Mouse (Mus musculus) lung, postnatal 0 days (tissue): ENCODE data around the gene Cebpa. TPM values are rescaled to one million over a fixed set of nuclear protein-coding genes. Genes with fewer than 3 reads are reported as not detected.

Experiments
- ATAC-seq: fragments of 200-750 bp; cut with Nextera tagmentation; 2 replicates; pipeline ENCODE4 v1.8.0; 2017; ENCODE audit warnings: moderate library complexity
- DNase-seq: peaks from one replicate; pipeline ENCODE4 v3.0.0-alpha.2; 2016; ENCODE audit warnings: low spot score
- H3K27ac ChIP-seq: fragments of 300-500 bp; sonication (generic); 2 replicates; pipeline ENCODE4 v1.5.1; 2014; ENCODE audit warnings: antibody characterized with exemption, mild to moderate bottlenecking, low read length, mixed read lengths
- H3K27me3 ChIP-seq: fragments of 300-500 bp; sonication (generic); replicated peaks from 2 replicates; pipeline ENCODE4 v1.6.1; 2014; ENCODE audit warnings: low read length, mixed read lengths; ENCODE audit not compliant: insufficient read depth
- H3K36me3 ChIP-seq: fragments of 300-500 bp; sonication (generic); 2 replicates; pipeline ENCODE4 v1.6.1; 2014; ENCODE audit warnings: low read length, mixed read lengths; ENCODE audit not compliant: insufficient read depth
- H3K4me1 ChIP-seq: fragments of 300-500 bp; sonication (generic); 2 replicates; pipeline ENCODE4 v1.6.1; 2014; ENCODE audit warnings: antibody characterized with exemption, low read depth, low read length, mixed read lengths; ENCODE audit not compliant: insufficient read depth
- H3K4me2 ChIP-seq: fragments of 300-500 bp; sonication (generic); replicated peaks from 2 replicates; pipeline ENCODE4 v1.6.1; 2014; ENCODE audit warnings: low read depth, mild to moderate bottlenecking, low read length, moderate library complexity, mixed read lengths
- H3K4me3 ChIP-seq: fragments of 300-500 bp; sonication (generic); 2 replicates; pipeline ENCODE4 v1.5.1; 2014; ENCODE audit warnings: low read depth, low read length
- H3K9ac ChIP-seq: fragments of 300-500 bp; sonication (generic); replicated peaks from 2 replicates; pipeline ENCODE4 v1.6.1; 2014; ENCODE audit warnings: low read depth, mild to moderate bottlenecking
- H3K9me3 ChIP-seq: fragments of 300-500 bp; sonication (generic); 2 replicates; pipeline ENCODE4 v1.6.1; 2016; ENCODE audit warnings: low read length, mixed read lengths
- CTCF ChIP-seq: IDR thresholded peaks from 2 replicates; pipeline ENCODE4 v1.5.1; 2016; ENCODE audit warnings: antibody characterized with exemption, mild to moderate bottlenecking
- EP300 ChIP-seq: IDR thresholded peaks from 2 replicates; pipeline ENCODE4 v1.6.1; 2016; ENCODE audit warnings: antibody characterized with exemption, mild to moderate bottlenecking, control low read depth
- WGBS: fragments of 180-500 bp; shearing (Covaris S2); extraction: QIAGEN DNeasy Blood & Tissue Kit; methylation state at CpG from one replicate; pipeline ENCODE4 v1.1.7; 2014; 5-methylcytosine and 5-hydroxymethylcytosine counted together
- polyA plus RNA-seq: library from polyadenylated mRNA; unstranded; fragments of >200 nt; fragmentation: Nextera tagmentation; extraction: Ambion mirVana; gene quantifications from 2 replicates; pipeline ENCODE4 v1.2.1, GENCODE M21; 2015

Gene Cebpa
- polyA plus RNA-seq, 1 experiment from 2014 or later, result 29.8 TPM

DNA sequence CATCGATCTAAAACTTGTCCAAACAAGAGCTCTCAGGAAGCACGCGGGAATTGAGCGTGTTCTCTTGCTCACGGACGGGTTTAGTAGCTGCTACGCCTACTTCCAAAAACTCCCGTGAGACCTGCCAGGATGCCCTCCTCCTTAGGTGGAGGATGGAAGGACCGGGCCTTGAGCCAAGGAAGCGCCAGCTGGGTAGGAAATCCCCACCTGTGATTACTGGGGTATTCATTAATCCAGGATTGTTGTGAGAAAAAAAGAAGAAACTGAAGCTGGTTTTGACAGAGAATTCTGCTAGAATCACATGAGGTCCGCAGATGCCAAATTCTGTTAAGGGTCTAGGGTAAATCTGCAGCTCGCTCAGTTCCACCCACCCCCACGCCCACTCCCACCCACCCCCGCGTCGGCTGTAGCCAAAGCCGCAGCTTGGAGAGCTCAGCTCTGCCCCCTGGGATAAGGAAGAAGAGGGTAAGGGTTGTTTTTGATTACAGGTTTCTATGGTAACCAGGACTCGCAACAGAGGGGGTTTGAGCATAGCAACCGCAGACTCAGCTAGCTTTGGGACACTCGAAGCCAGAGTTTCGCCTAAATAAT is 32.7 kb upstream of the Cebpa start:
- peak; percentile 87 for DNase-seq
- peak; percentile 71 for ATAC-seq

DNA sequence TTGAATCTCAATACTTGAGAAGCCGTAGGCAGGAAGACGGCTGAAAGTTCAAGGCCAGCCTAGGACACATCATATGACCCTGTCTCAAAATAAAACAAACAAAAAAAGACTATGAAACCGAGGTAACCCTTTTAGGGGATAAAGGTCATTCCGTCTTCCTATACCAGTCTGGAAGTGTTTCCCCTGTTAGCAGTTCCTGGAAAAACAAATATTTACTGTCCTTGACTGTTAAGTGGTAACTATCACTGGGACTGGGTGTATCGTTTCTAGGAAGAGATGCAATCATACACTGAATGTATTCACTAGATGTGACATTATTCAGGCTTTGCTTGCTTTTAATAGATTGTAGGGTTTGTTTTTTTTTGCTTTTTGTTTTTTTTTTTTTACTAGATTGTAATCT is 28.5 kb upstream of the Cebpa start:
- no peak overlapping the region for H3K27ac ChIP-seq
- peaks cover 5% of the 10 kb centered on the region for H3K27me3 ChIP-seq
- H3K9me3 ChIP-seq, result no peaks in the 10 kb centered on the region
- DNase-seq, result no peak
- H3K4me1 ChIP-seq, result peaks cover 8% of the 10 kb centered on the region; the same call in 1 of the 2 replicates
- 44% methylated on average over 5 of the region's 5 CpGs for WGBS
- ATAC-seq, result no peak
- H3K4me2 ChIP-seq, result no peak overlapping the region
- no peak for TF ChIP-seq CTCF
- TF ChIP-seq EP300, result no peak
- no peak overlapping the region for H3K4me3 ChIP-seq
- no peaks in the 10 kb centered on the region for H3K36me3 ChIP-seq
- no peak overlapping the region for H3K9ac ChIP-seq

More for the DNA sequence above, 32.7 kb upstream of the Cebpa start:
- peak overlapping the region; percentile 49 for H3K4me2 ChIP-seq
- H3K27me3 ChIP-seq, result peaks cover 5% of the 10 kb centered on the region
- no peak overlapping the region for H3K9ac ChIP-seq
- TF ChIP-seq CTCF, result peak; percentile 39
- TF ChIP-seq EP300, result no peak
- under 1% methylated on average over 21 of the region's 21 CpGs for WGBS
- no peaks in the 10 kb centered on the region for H3K36me3 ChIP-seq
- H3K4me3 ChIP-seq, result peak overlapping the region; percentile 20; the same call in 1 of the 2 replicates
- no peaks in the 10 kb centered on the region for H3K9me3 ChIP-seq
- peaks cover 8% of the 10 kb centered on the region; the same call in 1 of the 2 replicates for H3K4me1 ChIP-seq
- H3K27ac ChIP-seq, result no peak overlapping the region

DNA sequence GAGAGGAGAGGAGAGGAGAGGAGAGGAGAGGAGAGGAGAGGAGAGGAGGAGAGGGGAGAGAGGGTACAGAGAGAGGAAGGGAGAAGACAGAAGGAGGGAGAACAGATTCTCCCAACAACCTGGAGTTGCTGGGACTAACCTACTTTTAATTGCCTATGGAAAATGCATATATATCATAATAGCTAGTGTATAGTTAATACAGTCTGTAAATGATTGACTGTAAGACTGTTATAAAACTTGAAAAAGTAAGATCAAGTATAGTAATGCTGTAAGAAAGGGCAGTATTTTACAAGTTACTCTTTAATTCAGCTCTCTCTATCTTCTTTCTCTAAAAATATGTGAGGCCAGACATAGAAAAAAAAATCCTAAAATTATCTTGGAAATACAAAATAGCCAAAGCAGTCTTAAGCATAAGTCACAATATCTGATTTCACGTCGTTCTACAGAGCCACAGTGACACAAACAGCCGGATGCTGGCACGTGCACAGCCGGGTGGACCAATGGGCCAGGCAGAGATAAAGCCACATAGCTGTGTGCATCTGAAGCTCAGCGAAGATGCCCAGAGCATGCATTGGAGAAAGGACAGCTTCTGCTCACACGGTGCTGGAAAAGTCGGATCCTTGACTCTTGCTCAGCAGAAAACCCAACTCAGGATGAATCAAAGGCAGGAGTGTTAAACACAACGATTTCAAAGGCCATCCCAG is 24.0 kb upstream of the Cebpa start:
- Histone ChIP-seq H3K27ac (no peak overlapping the region), H3K4me1 (no peaks in the 10 kb centered on the region), H3K4me3 (no peak overlapping the region), H3K9ac (no peak overlapping the region), H3K4me2 (no peak overlapping the region), H3K9me3 (no peaks in the 10 kb centered on the region), H3K27me3 (no peaks in the 10 kb centered on the region), H3K36me3 (no peaks in the 10 kb centered on the region)
- 68% methylated on average over 9 of the region's 9 CpGs for WGBS
- no peak for TF ChIP-seq CTCF
- TF ChIP-seq EP300, result no peak
- ATAC-seq (no peak), DNase-seq (no peak)

DNA sequence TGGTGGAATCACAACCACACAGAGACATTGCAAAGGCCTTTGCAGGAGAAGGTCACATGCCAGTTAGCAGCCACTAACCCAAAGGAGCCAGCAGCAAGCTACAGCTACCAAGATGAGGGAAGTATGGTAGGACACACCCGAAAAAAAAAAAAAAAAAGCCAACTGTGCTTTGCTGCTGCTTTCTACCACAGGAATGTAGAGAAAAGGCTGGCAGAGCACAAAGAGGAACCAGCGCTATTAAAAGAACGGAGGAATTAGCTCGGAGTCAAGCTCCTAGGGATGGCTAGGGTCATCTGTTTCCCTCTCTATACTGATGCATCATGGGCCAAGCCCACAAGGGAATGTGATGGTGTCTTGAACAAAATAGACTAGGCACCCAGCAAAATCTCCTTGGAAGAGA is 20.3 kb upstream of the Cebpa start:
- ATAC-seq (peak; percentile 19; the same call in 1 of the 2 replicates), DNase-seq (peak; percentile 25)
- Histone ChIP-seq H3K27me3 (no peaks in the 10 kb centered on the region), H3K9ac (no peak overlapping the region), H3K4me3 (no peak overlapping the region), H3K4me1 (no peaks in the 10 kb centered on the region), H3K4me2 (no peak overlapping the region), H3K9me3 (no peaks in the 10 kb centered on the region), H3K27ac (no peak overlapping the region), H3K36me3 (no peaks in the 10 kb centered on the region)
- WGBS, result 55% methylated on average over 4 of the region's 4 CpGs
- TF ChIP-seq CTCF (no peak), EP300 (no peak)

DNA sequence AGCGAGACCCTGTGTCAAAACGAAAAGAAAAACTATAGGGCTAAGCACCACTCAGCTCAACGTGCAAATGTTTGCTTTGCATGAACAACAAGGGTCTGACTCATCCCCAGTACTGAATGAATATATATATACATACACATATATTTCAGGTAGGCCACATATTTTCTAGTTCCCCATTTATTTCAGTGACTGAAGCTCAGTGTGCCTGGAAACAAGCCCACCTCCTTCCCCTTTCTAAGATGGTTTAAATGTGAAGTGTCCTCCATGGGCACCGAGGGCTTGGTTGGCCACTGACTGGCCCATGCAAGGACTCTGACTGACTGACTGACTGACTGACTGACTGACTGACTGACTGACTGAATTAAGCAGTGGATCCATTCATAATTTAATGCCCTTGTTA is 19.6 kb upstream of the Cebpa start:
- Histone ChIP-seq H3K4me3 (no peak overlapping the region), H3K9me3 (no peaks in the 10 kb centered on the region), H3K4me2 (no peak overlapping the region), H3K4me1 (no peaks in the 10 kb centered on the region), H3K27ac (no peak overlapping the region), H3K36me3 (no peaks in the 10 kb centered on the region), H3K27me3 (no peaks in the 10 kb centered on the region), H3K9ac (no peak overlapping the region)
- ATAC-seq (no peak; the same call in 1 of the 2 replicates), DNase-seq (no peak)
- TF ChIP-seq CTCF (no peak), EP300 (no peak)
- WGBS, result 62% methylated on average over 4 of the region's 4 CpGs

DNA sequence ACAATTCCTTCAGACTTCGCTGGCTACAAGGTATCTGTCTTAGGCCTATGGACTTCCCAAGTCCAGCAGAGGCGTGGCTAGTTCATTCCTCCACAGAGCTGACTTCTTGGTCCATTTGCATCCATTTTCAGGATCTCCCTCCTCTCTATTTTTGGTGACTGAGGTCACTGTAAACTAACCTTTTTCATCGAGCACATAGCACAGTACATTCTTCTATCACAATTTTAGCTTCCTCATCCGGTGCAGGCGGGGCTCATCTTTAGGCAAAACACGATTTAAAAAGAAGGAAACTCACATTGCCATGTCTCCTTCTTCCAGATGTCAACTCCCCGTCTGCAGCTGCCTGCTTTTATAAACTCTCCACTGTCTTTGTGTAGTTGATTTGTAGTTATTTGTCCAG is 12.5 kb upstream of the Cebpa start:
- no peak for TF ChIP-seq CTCF
- no peak for TF ChIP-seq EP300
- ATAC-seq (no peak; the same call in 1 of the 2 replicates), DNase-seq (no peak)
- Histone ChIP-seq H3K4me2 (no peak overlapping the region), H3K36me3 (no peaks in the 10 kb centered on the region), H3K27ac (no peak overlapping the region), H3K9me3 (no peaks in the 10 kb centered on the region), H3K9ac (no peak overlapping the region), H3K4me3 (no peak overlapping the region), H3K27me3 (no peaks in the 10 kb centered on the region), H3K4me1 (no peaks in the 10 kb centered on the region; the same call in 1 of the 2 replicates)
- WGBS, result 48% methylated on average over 7 of the region's 7 CpGs
